Mouse (Mus musculus) CH12.LX (cell line): Measurements from ENCODE around the gene Coro7. TPM values are rescaled to one million over a fixed set of nuclear protein-coding genes. Genes with fewer than 3 reads are reported as not detected.

ENCODE experiments used
- DNase-seq: peaks from one replicate; pipeline ENCODE4 v3.0.0-alpha.2; 2013; ENCODE audit errors: extremely low read depth
- H3K27ac ChIP-seq: 2 replicates; pipeline ENCODE4 v1.5.1; 2012; ENCODE audit warnings: low read depth, mild to moderate bottlenecking, control low read depth, moderate library complexity; ENCODE audit not compliant: insufficient read depth
- H3K27me3 ChIP-seq: replicated peaks from 2 replicates; pipeline ENCODE3; 2012; ENCODE audit warnings: inconsistent platforms
- H3K36me3 ChIP-seq, 2 experiments: replicated peaks in 1 of 2; 2 replicates each; pipeline versions ENCODE3 to v1.6.1; 2012; ENCODE audit warnings: inconsistent platforms in 1 of 2, low read length in 1 of 2, mild to moderate bottlenecking in 1 of 2, mixed read lengths in 1 of 2, moderate library complexity in 1 of 2; ENCODE audit not compliant: control insufficient read depth in 1 of 2, insufficient read depth in 1 of 2
- H3K4me1 ChIP-seq, 2 experiments: 2 replicates each; pipeline ENCODE4 v1.6.1; 2012; ENCODE audit warnings: inconsistent platforms in 1 of 2, moderate library complexity in 1 of 2; ENCODE audit not compliant: insufficient read depth in 2 of 2, control insufficient read depth in 1 of 2
- H3K4me2 ChIP-seq: 2 replicates; pipeline ENCODE4 v1.6.1; 2012; ENCODE audit warnings: low read depth, mild to moderate bottlenecking, control low read depth; ENCODE audit not compliant: poor library complexity, insufficient read depth, severe bottlenecking
- H3K4me3 ChIP-seq, 3 experiments: fragments of 150-350 bp in 1 of 3; sonication (generic) in 1 of 3; replicated peaks in 1 of 3; 2 replicates each; pipeline versions ENCODE3 to v1.5.1; 2011 to 2012; ENCODE audit warnings: low read depth in 2 of 3, low read length in 2 of 3, mild to moderate bottlenecking in 2 of 3, moderate library complexity in 2 of 3, control low read depth in 1 of 3, improper control_type of control experiment in 1 of 3, inconsistent platforms in 1 of 3, mixed read lengths in 1 of 3; ENCODE audit not compliant: poor library complexity in 1 of 3
- H3K79me2 ChIP-seq: replicated peaks from 2 replicates; pipeline ENCODE4 v1.6.1; 2012; ENCODE audit warnings: mild to moderate bottlenecking, moderate library complexity; ENCODE audit not compliant: control insufficient read depth, poor library complexity, insufficient read depth, severe bottlenecking; ENCODE audit errors: extremely low read depth
- H3K9ac ChIP-seq: 2 replicates; pipeline ENCODE4 v1.6.1; 2012; ENCODE audit warnings: low read depth, mild to moderate bottlenecking, control low read depth, moderate library complexity; ENCODE audit not compliant: insufficient read depth
- H3K9me3 ChIP-seq: replicated peaks from 2 replicates; pipeline ENCODE3; 2012; ENCODE audit warnings: low read length, inconsistent platforms, mixed read lengths
- BHLHE40 ChIP-seq: IDR thresholded peaks from 2 replicates; pipeline ENCODE4 v1.6.1; 2011; ENCODE audit warnings: mild to moderate bottlenecking, low read depth, low read length, improper control_type of control experiment
- E2F4 ChIP-seq: IDR thresholded peaks from 2 replicates; pipeline ENCODE4 v1.6.1; 2011; ENCODE audit warnings: low read depth, low read length, improper control_type of control experiment; ENCODE audit not compliant: insufficient replicate concordance
- ELF1 ChIP-seq: IDR thresholded peaks from 2 replicates; pipeline ENCODE4 v1.6.1; 2014; ENCODE audit warnings: low read depth, mild to moderate bottlenecking, inconsistent platforms, low read length, improper control_type of control experiment
- HCFC1 ChIP-seq: IDR thresholded peaks from 2 replicates; pipeline ENCODE4 v1.6.1; 2012; ENCODE audit warnings: low read depth, mild to moderate bottlenecking, inconsistent platforms, low read length, improper control_type of control experiment
- IRF4 ChIP-seq: IDR thresholded peaks from 2 replicates; pipeline ENCODE4 v1.6.1; 2014; ENCODE audit warnings: low read depth, mild to moderate bottlenecking, inconsistent platforms, low read length, improper control_type of control experiment
- KAT2A ChIP-seq: IDR thresholded peaks from 2 replicates; pipeline ENCODE4 v1.6.1; 2012; ENCODE audit warnings: low read length, improper control_type of control experiment, inconsistent platforms; ENCODE audit not compliant: insufficient replicate concordance
- MAX ChIP-seq: IDR thresholded peaks from 2 replicates; pipeline ENCODE4 v1.6.1; 2011; ENCODE audit warnings: low read length, improper control_type of control experiment
- MXI1 ChIP-seq: IDR thresholded peaks from 2 replicates; pipeline ENCODE4 v1.6.1; 2011; ENCODE audit warnings: mild to moderate bottlenecking, low read depth, low read length, improper control_type of control experiment
- POLR2A ChIP-seq: IDR thresholded peaks from 2 replicates; pipeline ENCODE4 v1.6.1; 2011; ENCODE audit warnings: low read depth, mild to moderate bottlenecking, improper control_type of control experiment, low read length
- SMC3 ChIP-seq: IDR thresholded peaks from 2 replicates; pipeline ENCODE4 v1.6.1; 2011; ENCODE audit warnings: low read depth, low read length, improper control_type of control experiment
- USF2 ChIP-seq: conservative IDR thresholded peaks from 2 replicates; pipeline ENCODE4 v1.6.1; 2011; ENCODE audit warnings: low read depth, low read length, improper control_type of control experiment
- ZC3H11A ChIP-seq: IDR thresholded peaks from 2 replicates; pipeline ENCODE4 v1.6.1; 2012; ENCODE audit warnings: low read depth, mild to moderate bottlenecking, inconsistent platforms, low read length, improper control_type of control experiment
- ZMIZ1 ChIP-seq: IDR thresholded peaks from 2 replicates; pipeline ENCODE4 v1.6.1; 2012; ENCODE audit warnings: low read depth, mild to moderate bottlenecking, inconsistent platforms, low read length, improper control_type of control experiment
- ZNF384 ChIP-seq: IDR thresholded peaks from 2 replicates; pipeline ENCODE4 v1.6.1; 2012; ENCODE audit warnings: low read depth, low read length, improper control_type of control experiment, inconsistent platforms
- dilution Hi-C: fragments of 300-500 bp; cut with MboI; formaldehyde crosslinking; loops from 2 replicates; pipeline ENCODE4 v1.14.3; 2020; ENCODE audit warnings: low sequenced_read_pairs; ENCODE audit not compliant: extremely low pct_unique_long_range_greater_than_20kb, extremely low pct_ligation_motif_present
- in situ Hi-C: fragments of 300-500 bp; cut with MboI; formaldehyde crosslinking; loops from 3 replicates; pipeline ENCODE4 v1.14.3; 2019; ENCODE audit warnings: low sequenced_read_pairs, low pct_ligation_motif_present, low pct_unique_long_range_greater_than_20kb, mixed read lengths
- polyA plus RNA-seq: library from polyadenylated mRNA; unstranded; fragments of >175 nt; gene quantifications from 2 replicates; pipeline ENCODE4 v1.2.1, GENCODE M21; 2012; ENCODE audit warnings: low read depth; ENCODE audit not compliant: insufficient read length
- total RNA-seq, 2 experiments: library from RNA; depleted of rRNA; stranded (reverse); fragments of 300-350 nt in 1 of 2; fragments of >200 nt in 1 of 2; gene quantifications; 2 replicates each; pipeline ENCODE4 v1.2.3; 2012 to 2014

Gene Coro7
- total and polyA plus RNA-seq, 3 experiments, result 5.7 to 40.2 (median 20.0) TPM

DNA sequence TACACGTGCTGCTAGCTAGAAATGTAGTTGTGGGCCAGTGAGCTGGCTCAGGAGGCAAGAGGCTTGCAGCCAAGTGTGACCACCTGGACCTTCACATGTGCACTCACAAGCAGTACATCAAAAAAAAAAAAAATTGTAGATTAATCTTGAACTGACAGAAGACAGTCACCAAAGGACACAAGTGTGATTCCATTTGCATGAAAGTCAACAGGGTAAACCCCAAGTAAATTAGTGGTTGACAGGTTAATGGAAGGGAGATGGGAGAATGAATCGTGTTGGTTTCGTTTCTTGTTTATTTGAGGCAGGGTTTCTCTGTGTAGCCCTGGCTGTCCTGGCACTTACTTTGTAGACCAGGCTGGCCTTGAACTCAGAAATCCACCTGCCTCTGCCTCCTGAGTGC lies 38.3 kb upstream of the Coro7 start:
- no peak overlapping the region for H3K4me3 ChIP-seq
- peaks cover 7 to 8% of the 10 kb centered on the region in 2 experiments for H3K36me3 ChIP-seq
- H3K9me3 ChIP-seq, result peaks cover 7% of the 10 kb centered on the region
- H3K4me2 ChIP-seq, result no peak overlapping the region
- no peak for DNase-seq
- peaks cover 2 to 16% of the 10 kb centered on the region in 2 experiments for H3K4me1 ChIP-seq
- dilution Hi-C loops, result no loop called here
- H3K79me2 ChIP-seq, result no peaks in the 10 kb centered on the region
- H3K9ac ChIP-seq, result no peak overlapping the region
- TF ChIP-seq ZNF384, result peak; percentile 47; the same call in 1 of the 2 replicates
- no peak for TF ChIP-seq BHLHE40
- TF ChIP-seq HCFC1, result no peak
- 0 out of 2 replicates have a peak, but pooled peaks have one; percentile 42 for TF ChIP-seq MXI1
- TF ChIP-seq, all 38 proteins: peak for 2
- H3K27ac ChIP-seq, result no peak overlapping the region
- H3K27me3 ChIP-seq, result no peaks in the 10 kb centered on the region
- in situ Hi-C loops, result no loop called here

DNA sequence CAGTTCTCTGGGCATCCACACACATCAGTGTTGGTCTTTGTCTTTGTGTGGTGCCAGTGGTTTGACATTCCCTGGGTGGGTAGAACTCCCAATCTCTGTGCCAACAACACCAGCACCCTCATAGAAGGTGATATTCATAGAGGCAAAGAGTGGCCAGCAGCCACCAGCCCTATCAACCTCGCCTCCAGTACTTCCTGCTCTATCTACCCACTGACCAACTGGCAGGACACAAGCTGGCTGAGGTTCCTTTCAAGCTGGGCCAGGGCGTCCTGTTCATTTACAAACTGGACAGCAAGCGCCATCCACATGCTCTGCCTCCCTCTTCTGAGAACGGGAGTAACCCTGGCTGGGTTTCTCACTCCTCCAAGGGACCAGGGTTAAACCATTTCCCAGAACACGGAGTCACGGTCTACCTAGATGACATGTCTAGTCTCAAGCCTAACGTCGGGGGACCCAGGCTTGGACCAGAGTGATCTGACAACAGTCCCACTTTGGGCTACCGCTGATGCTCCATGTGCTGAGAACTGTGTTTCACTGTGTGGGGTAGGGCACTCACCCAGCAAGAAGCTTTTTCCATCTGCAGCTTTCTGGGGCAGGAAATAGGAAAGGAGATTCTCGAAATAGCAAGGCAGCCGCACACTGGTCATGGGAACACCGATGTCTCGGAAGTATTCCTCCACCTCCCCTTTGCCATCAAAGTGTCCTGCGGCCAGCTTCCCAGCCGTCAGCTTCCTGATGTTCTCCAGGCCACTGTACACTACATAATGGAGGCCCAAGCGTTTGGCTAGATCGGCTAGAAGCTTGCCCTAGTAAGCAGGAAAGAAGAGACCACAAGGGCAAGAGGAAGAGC lies 34.5 kb upstream of the Coro7 start:
- Histone ChIP-seq H3K9ac (no peak overlapping the region), H3K4me1 (peaks cover 0 to 3% of the 10 kb centered on the region in 2 experiments; a peak in 1 of 4 replicates), H3K36me3 (peaks cover 18 to 36% of the 10 kb centered on the region in 2 experiments), H3K27me3 (no peaks in the 10 kb centered on the region), H3K9me3 (peaks cover 5% of the 10 kb centered on the region), H3K4me2 (no peak overlapping the region), H3K4me3 (no peak overlapping the region), H3K79me2 (no peaks in the 10 kb centered on the region), H3K27ac (no peak overlapping the region)
- dilution Hi-C loops, result no loop called here
- no peak for DNase-seq
- in situ Hi-C loops, result no loop called here
- no peak for TF ChIP-seq E2F4
- TF ChIP-seq KAT2A, result no peak
- no peak for TF ChIP-seq MAX
- TF ChIP-seq ELF1, result no peak
- no peak for TF ChIP-seq IRF4
- no peak for TF ChIP-seq ZMIZ1
- TF ChIP-seq POLR2A, result no peak
- TF ChIP-seq USF2, result no peak
- no peak for TF ChIP-seq SMC3
- TF ChIP-seq HCFC1, result no peak
- TF ChIP-seq ZC3H11A, result no peak
- TF ChIP-seq, all 38 proteins: peak for 0
